Mouse (Mus musculus): ENCODE measurements around the gene Ankdd1a. TPM values are rescaled to one million over a fixed set of nuclear protein-coding genes. Genes with fewer than 3 reads are reported as not detected.

The Ankdd1a gene
- polyA plus RNA-seq, 1 experiment from 2014 or later = not detected

- peaks cover 48% of the 10 kb centered on the region for H3K36me3 ChIP-seq
- peak; percentile 58 for ATAC-seq (ENCODE audit: insufficient number of reproducible peaks, low FRiP score)
Observed at GRCm38 (mm10) chr9:65555001-65555405, 35.0 kb upstream of the Ankdd1a start.

GRCm38 (mm10) chr9:65552711-65553110 is 32.7 kb upstream of the Ankdd1a start:
- Histone ChIP-seq H3K4me3 (no peak overlapping the region), H3K9me3 (replicated peaks) (no peaks in the 10 kb centered on the region), H3K4me2 (no peak overlapping the region), H3K27me3 (replicated peaks) (no peaks in the 10 kb centered on the region), H3K27ac (ENCODE audit: poor library complexity, severe bottlenecking) (no peak overlapping the region; the same call in 1 of the 2 replicates), H3K9ac (no peak overlapping the region), H3K36me3 (peaks cover 28% of the 10 kb centered on the region), H3K4me1 (replicated peaks) (peaks cover 54% of the 10 kb centered on the region)
- 88% methylated on average over 2 of the region's 2 CpGs for WGBS
- no peak for ATAC-seq (ENCODE audit: insufficient number of reproducible peaks, low FRiP score)

More at GRCm38 (mm10) chr9:65555001-65555405, 35.0 kb upstream of the Ankdd1a start:
- peak overlapping the region; percentile 71 for H3K27ac ChIP-seq (ENCODE audit: poor library complexity, severe bottlenecking)
- H3K9me3 ChIP-seq (replicated peaks) = no peaks in the 10 kb centered on the region
- peaks cover 43% of the 10 kb centered on the region for H3K4me1 ChIP-seq (replicated peaks)
- WGBS = 5% methylated on average over 5 of the region's 5 CpGs
- H3K9ac ChIP-seq = 0 out of 2 replicates have a peak overlapping the region, but pooled peaks have one; percentile 6
- H3K27me3 ChIP-seq (replicated peaks) = no peaks in the 10 kb centered on the region
- H3K4me2 ChIP-seq = peak overlapping the region; percentile 29
- no peak overlapping the region for H3K4me3 ChIP-seq

GRCm38 (mm10) chr9:65552141-65552540 is 32.1 kb upstream of the Ankdd1a start:
- no peak for ATAC-seq (ENCODE audit: insufficient number of reproducible peaks, low FRiP score)
- Histone ChIP-seq H3K36me3 (peaks cover 22% of the 10 kb centered on the region), H3K9ac (no peak overlapping the region), H3K27ac (ENCODE audit: poor library complexity, severe bottlenecking) (peak overlapping the region; percentile 9; the same call in 1 of the 2 replicates), H3K4me2 (no peak overlapping the region), H3K9me3 (replicated peaks) (no peaks in the 10 kb centered on the region), H3K4me3 (no peak overlapping the region), H3K27me3 (replicated peaks) (no peaks in the 10 kb centered on the region), H3K4me1 (replicated peaks) (peaks cover 56% of the 10 kb centered on the region)
- WGBS = 85% methylated on average over 5 of the region's 5 CpGs

GRCm38 (mm10) chr9:65551035-65551434 is 31.0 kb upstream of the Ankdd1a start:
- Histone ChIP-seq H3K4me1 (replicated peaks) (peaks cover 67% of the 10 kb centered on the region), H3K27ac (ENCODE audit: poor library complexity, severe bottlenecking) (peak overlapping the region; percentile 90), H3K9me3 (replicated peaks) (no peaks in the 10 kb centered on the region), H3K4me3 (no peak overlapping the region), H3K4me2 (no peak overlapping the region), H3K36me3 (peaks cover 11% of the 10 kb centered on the region), H3K27me3 (replicated peaks) (no peaks in the 10 kb centered on the region), H3K9ac (peak overlapping the region; percentile 47)
- ATAC-seq (ENCODE audit: insufficient number of reproducible peaks, low FRiP score) = peak; percentile 56
- WGBS = 5% methylated on average over 5 of the region's 5 CpGs

GRCm38 (mm10) chr9:65550079-65550831 is 30.3 kb upstream of the Ankdd1a start:
- H3K36me3 ChIP-seq = peaks cover 5% of the 10 kb centered on the region; the same call in 1 of the 2 replicates
- peaks cover 67% of the 10 kb centered on the region for H3K4me1 ChIP-seq (replicated peaks)
- 23% methylated on average over 7 of the region's 7 CpGs for WGBS
- no peak overlapping the region for H3K4me3 ChIP-seq
- no peaks in the 10 kb centered on the region for H3K9me3 ChIP-seq (replicated peaks)
- no peaks in the 10 kb centered on the region for H3K27me3 ChIP-seq (replicated peaks)
- peak overlapping the region; percentile 47 for H3K9ac ChIP-seq
- ATAC-seq (ENCODE audit: insufficient number of reproducible peaks, low FRiP score) = no peak
- peak overlapping the region; percentile 90 for H3K27ac ChIP-seq (ENCODE audit: poor library complexity, severe bottlenecking)
- H3K4me2 ChIP-seq = no peak overlapping the region

GRCm38 (mm10) chr9:65549643-65550042 is 29.6 kb upstream of the Ankdd1a start:
- Histone ChIP-seq H3K27ac (ENCODE audit: poor library complexity, severe bottlenecking) (no peak overlapping the region), H3K4me1 (replicated peaks) (peaks cover 63% of the 10 kb centered on the region)

GRCm38 (mm10) chr9:65549139-65549538 is 29.1 kb upstream of the Ankdd1a start:
- Histone ChIP-seq H3K9me3 (replicated peaks) (no peaks in the 10 kb centered on the region), H3K4me3 (no peak overlapping the region), H3K36me3 (peaks cover 5% of the 10 kb centered on the region; the same call in 1 of the 2 replicates), H3K4me2 (no peak overlapping the region), H3K27me3 (replicated peaks) (no peaks in the 10 kb centered on the region), H3K4me1 (replicated peaks) (peaks cover 58% of the 10 kb centered on the region), H3K9ac (no peak overlapping the region), H3K27ac (ENCODE audit: poor library complexity, severe bottlenecking) (no peak overlapping the region)
- no peak for ATAC-seq (ENCODE audit: insufficient number of reproducible peaks, low FRiP score)
- WGBS = 84% methylated on average over 3 of the region's 3 CpGs

More at GRCm38 (mm10) chr9:65549643-65550042, 29.6 kb upstream of the Ankdd1a start:
- Histone ChIP-seq H3K4me3 (no peak overlapping the region), H3K9ac (no peak overlapping the region), H3K4me2 (no peak overlapping the region), H3K36me3 (peaks cover 5% of the 10 kb centered on the region; the same call in 1 of the 2 replicates), H3K9me3 (replicated peaks) (no peaks in the 10 kb centered on the region), H3K27me3 (replicated peaks) (no peaks in the 10 kb centered on the region)
- WGBS = 71% methylated on average over 5 of the region's 5 CpGs
- no peak for ATAC-seq (ENCODE audit: insufficient number of reproducible peaks, low FRiP score)

GRCm38 (mm10) chr9:65548311-65548710 is 28.3 kb upstream of the Ankdd1a start:
- Histone ChIP-seq H3K27me3 (replicated peaks) (no peaks in the 10 kb centered on the region), H3K4me1 (replicated peaks) (peaks cover 58% of the 10 kb centered on the region), H3K4me3 (no peak overlapping the region), H3K27ac (ENCODE audit: poor library complexity, severe bottlenecking) (no peak overlapping the region), H3K9ac (no peak overlapping the region), H3K4me2 (no peak overlapping the region), H3K9me3 (replicated peaks) (no peaks in the 10 kb centered on the region), H3K36me3 (0 out of 2 replicates have a peak, but pooled peaks cover under 1% of the 10 kb centered on the region)
- ATAC-seq (ENCODE audit: insufficient number of reproducible peaks, low FRiP score) = no peak
- 76% methylated on average over 8 of the region's 8 CpGs for WGBS

GRCm38 (mm10) chr9:65547844-65548243 is 27.9 kb upstream of the Ankdd1a start:
- Histone ChIP-seq H3K4me3 (no peak overlapping the region), H3K4me2 (no peak overlapping the region), H3K36me3 (no peaks in the 10 kb centered on the region), H3K27ac (ENCODE audit: poor library complexity, severe bottlenecking) (no peak overlapping the region), H3K9ac (no peak overlapping the region), H3K9me3 (replicated peaks) (no peaks in the 10 kb centered on the region), H3K27me3 (replicated peaks) (no peaks in the 10 kb centered on the region), H3K4me1 (replicated peaks) (peaks cover 58% of the 10 kb centered on the region)
- no peak for ATAC-seq (ENCODE audit: insufficient number of reproducible peaks, low FRiP score)
- WGBS = 62% methylated on average over 4 of the region's 4 CpGs

- H3K4me2 ChIP-seq = no peak overlapping the region
- H3K4me1 ChIP-seq (replicated peaks) = peaks cover 60% of the 10 kb centered on the region
- H3K9me3 ChIP-seq (replicated peaks) = no peaks in the 10 kb centered on the region
- no peak overlapping the region for H3K4me3 ChIP-seq
- no peak for ATAC-seq (ENCODE audit: insufficient number of reproducible peaks, low FRiP score)
- 77% methylated on average over 5 of the region's 5 CpGs for WGBS
- peak overlapping the region; percentile 56; the same call in 1 of the 2 replicates for H3K27ac ChIP-seq (ENCODE audit: poor library complexity, severe bottlenecking)
- H3K9ac ChIP-seq = no peak overlapping the region
- H3K27me3 ChIP-seq (replicated peaks) = no peaks in the 10 kb centered on the region
- H3K36me3 ChIP-seq = no peaks in the 10 kb centered on the region
Observed at GRCm38 (mm10) chr9:65547111-65547510, 27.1 kb upstream of the Ankdd1a start.

- WGBS = 34% methylated on average over 4 of the region's 4 CpGs
Observed at GRCm38 (mm10) chr9:65546413-65546695, 26.4 kb upstream of the Ankdd1a start.

More at GRCm38 (mm10) chr9:65546413-65546695, 26.4 kb upstream of the Ankdd1a start:
- H3K36me3 ChIP-seq = no peaks in the 10 kb centered on the region
- no peaks in the 10 kb centered on the region for H3K27me3 ChIP-seq (replicated peaks)
- peak overlapping the region; percentile 56 for H3K27ac ChIP-seq (ENCODE audit: poor library complexity, severe bottlenecking)
- peak overlapping the region; percentile 14; the same call in 1 of the 2 replicates for H3K9ac ChIP-seq
- no peak overlapping the region for H3K4me3 ChIP-seq
- H3K4me1 ChIP-seq (replicated peaks) = peaks cover 62% of the 10 kb centered on the region
- H3K9me3 ChIP-seq (replicated peaks) = no peaks in the 10 kb centered on the region
- no peak for ATAC-seq (ENCODE audit: insufficient number of reproducible peaks, low FRiP score)
- H3K4me2 ChIP-seq = no peak overlapping the region
